Mouse (Mus musculus): Measurements from ENCODE around the gene Cckbr. TPM values are rescaled to one million over a fixed set of nuclear protein-coding genes. Genes with fewer than 3 reads are reported as not detected.

Gene Cckbr
- polyA plus RNA-seq, 1 experiment from 2014 or later: 0.69 TPM

GRCm38 (mm10) chr7:105516669-105517360 is 91.3 kb downstream of the Cckbr start:
- no peak for DNase-seq (ENCODE audit: extremely low spot score, low spot score)
- no peak overlapping the region for H3K27ac ChIP-seq
- H3K36me3 ChIP-seq (replicated peaks): no peaks in the 10 kb centered on the region
- H3K4me3 ChIP-seq: no peak overlapping the region
- WGBS: 42% methylated on average over 9 of the region's 9 CpGs
- no peaks in the 10 kb centered on the region for H3K9me3 ChIP-seq
- peaks cover 15% of the 10 kb centered on the region for H3K4me1 ChIP-seq
- peaks cover 13% of the 10 kb centered on the region for H3K27me3 ChIP-seq (ENCODE audit: poor library complexity, severe bottlenecking)

- H3K9me3 ChIP-seq: no peaks in the 10 kb centered on the region
- H3K4me3 ChIP-seq: no peak overlapping the region
- peaks cover 15% of the 10 kb centered on the region for H3K4me1 ChIP-seq
- H3K27ac ChIP-seq: no peak overlapping the region
- no peak for DNase-seq (ENCODE audit: extremely low spot score, low spot score)
- H3K27me3 ChIP-seq (ENCODE audit: poor library complexity, severe bottlenecking): peaks cover 13% of the 10 kb centered on the region
- WGBS: 74% methylated on average over 11 of the region's 11 CpGs
- no peaks in the 10 kb centered on the region for H3K36me3 ChIP-seq (replicated peaks)
Observed at GRCm38 (mm10) chr7:105519336-105519735, 93.8 kb downstream of the Cckbr start.

- H3K27ac ChIP-seq: no peak overlapping the region
- H3K4me1 ChIP-seq: peaks cover 15% of the 10 kb centered on the region
- no peaks in the 10 kb centered on the region for H3K9me3 ChIP-seq
- no peak for DNase-seq (ENCODE audit: extremely low spot score, low spot score)
- no peaks in the 10 kb centered on the region for H3K36me3 ChIP-seq (replicated peaks)
- 87% methylated on average over 2 of the region's 2 CpGs for WGBS
- no peak overlapping the region for H3K4me3 ChIP-seq
- peaks cover 13% of the 10 kb centered on the region for H3K27me3 ChIP-seq (ENCODE audit: poor library complexity, severe bottlenecking)
Observed at GRCm38 (mm10) chr7:105519771-105520170, 94.2 kb downstream of the Cckbr start.

- 47% methylated on average over 6 of the region's 6 CpGs for WGBS
- Histone ChIP-seq H3K27ac (no peak overlapping the region), H3K4me3 (no peak overlapping the region), H3K36me3 (replicated peaks) (no peaks in the 10 kb centered on the region), H3K27me3 (ENCODE audit: poor library complexity, severe bottlenecking) (peaks cover 13% of the 10 kb centered on the region), H3K4me1 (peaks cover 15% of the 10 kb centered on the region), H3K9me3 (no peaks in the 10 kb centered on the region)
- DNase-seq (ENCODE audit: extremely low spot score, low spot score): no peak
Observed at GRCm38 (mm10) chr7:105520201-105520600, 94.7 kb downstream of the Cckbr start.

Other genes with a start within 250 kb of the Cckbr start
- not detected in 2 replicates for gene Olfr685, start 239.7 kb upstream of the Cckbr start, polyA plus RNA-seq (2016; fragmentation: Nextera tagmentation; extraction: Ambion mirVana)
- not detected in 2 replicates for gene Olfr686, start 218.2 kb upstream of the Cckbr start, polyA plus RNA-seq (2016; fragmentation: Nextera tagmentation; extraction: Ambion mirVana)
- not detected in 2 replicates for gene Olfr688, start 137.6 kb upstream of the Cckbr start, polyA plus RNA-seq (2016; fragmentation: Nextera tagmentation; extraction: Ambion mirVana)
- gene Olfr689, start 114.6 kb upstream of the Cckbr start, polyA plus RNA-seq (2016; fragmentation: Nextera tagmentation; extraction: Ambion mirVana): not detected in 2 replicates
- gene Olfr690, start 91.6 kb upstream of the Cckbr start, polyA plus RNA-seq (2016; fragmentation: Nextera tagmentation; extraction: Ambion mirVana): not detected in 2 replicates
- 0.11 TPM in 1 of 2 replicates, not detected in the other for gene Olfr691, start 83.5 kb upstream of the Cckbr start, polyA plus RNA-seq (2016; fragmentation: Nextera tagmentation; extraction: Ambion mirVana)
- not detected in 2 replicates for gene Olfr692, start 57.5 kb upstream of the Cckbr start, polyA plus RNA-seq (2016; fragmentation: Nextera tagmentation; extraction: Ambion mirVana)
- not detected in 2 replicates for gene Gm5901, start 50.7 kb upstream of the Cckbr start, polyA plus RNA-seq (2016; fragmentation: Nextera tagmentation; extraction: Ambion mirVana)
- gene Fam160a2, start 25.7 kb upstream of the Cckbr start, polyA plus RNA-seq (2016; fragmentation: Nextera tagmentation; extraction: Ambion mirVana): 45.0 and 47.5 TPM in 2 replicates
- gene Cnga4, start 21.2 kb upstream of the Cckbr start, polyA plus RNA-seq (2016; fragmentation: Nextera tagmentation; extraction: Ambion mirVana): 0.06 and 0.09 TPM in 2 replicates
- 16.9 and 17.8 TPM in 2 replicates for gene Cavin3, start 56.6 kb downstream of the Cckbr start, polyA plus RNA-seq (2016; fragmentation: Nextera tagmentation; extraction: Ambion mirVana)
- 29.0 and 29.7 TPM in 2 replicates for gene Smpd1, start 128.6 kb downstream of the Cckbr start, polyA plus RNA-seq (2016; fragmentation: Nextera tagmentation; extraction: Ambion mirVana)
- gene Apbb1, start 155.9 kb downstream of the Cckbr start, polyA plus RNA-seq (2016; fragmentation: Nextera tagmentation; extraction: Ambion mirVana): 105 and 106 TPM in 2 replicates
- gene Hpx, start 174.4 kb downstream of the Cckbr start, polyA plus RNA-seq (2016; fragmentation: Nextera tagmentation; extraction: Ambion mirVana): 0.33 TPM in 1 of 2 replicates, not detected in the other
- 25.9 and 27.8 TPM in 2 replicates for gene Trim3, start 207.8 kb downstream of the Cckbr start, polyA plus RNA-seq (2016; fragmentation: Nextera tagmentation; extraction: Ambion mirVana)
- gene Timm10b, start 214.3 kb downstream of the Cckbr start, polyA plus RNA-seq (2016; fragmentation: Nextera tagmentation; extraction: Ambion mirVana): 145 and 163 TPM in 2 replicates
- gene Arfip2, start 214.7 kb downstream of the Cckbr start, polyA plus RNA-seq (2016; fragmentation: Nextera tagmentation; extraction: Ambion mirVana): 66.0 and 69.1 TPM in 2 replicates
- 28.9 and 38.2 TPM in 2 replicates for gene Gm45799, start 214.8 kb downstream of the Cckbr start, polyA plus RNA-seq (2016; fragmentation: Nextera tagmentation; extraction: Ambion mirVana)
- 0.53 and 0.82 TPM in 2 replicates for gene Dnhd1, start 225.1 kb downstream of the Cckbr start, polyA plus RNA-seq (2016; fragmentation: Nextera tagmentation; extraction: Ambion mirVana)